Mouse (Mus musculus) midbrain, embryonic 10.5 days (tissue): Measurements from ENCODE around the gene Rbms3. TPM values are rescaled to one million over a fixed set of nuclear protein-coding genes. Genes with fewer than 3 reads are reported as not detected.

ENCODE experiments used
- DNase-seq: peaks from one replicate; pipeline ENCODE4 v3.0.0-alpha.2; 2017; ENCODE audit warnings: low spot score
- H3K27ac ChIP-seq: fragments of 300-500 bp; sonication (generic); replicated peaks from 2 replicates; pipeline ENCODE4 v1.5.1; 2016; ENCODE audit warnings: mild to moderate bottlenecking
- H3K27me3 ChIP-seq: fragments of 300-500 bp; sonication (generic); 2 replicates; pipeline ENCODE4 v1.6.1; 2016; ENCODE audit warnings: low read depth, mild to moderate bottlenecking; ENCODE audit not compliant: poor library complexity, severe bottlenecking
- H3K36me3 ChIP-seq: fragments of 300-500 bp; sonication (generic); 2 replicates; pipeline ENCODE4 v1.6.1; 2016; ENCODE audit warnings: mild to moderate bottlenecking, moderate library complexity
- H3K4me1 ChIP-seq: fragments of 300-500 bp; sonication (generic); 2 replicates; pipeline ENCODE4 v1.6.1; 2016
- H3K4me3 ChIP-seq: fragments of 300-500 bp; sonication (generic); 2 replicates; pipeline ENCODE4 v1.5.1; 2016; ENCODE audit warnings: mild to moderate bottlenecking, moderate library complexity
- H3K9me3 ChIP-seq: fragments of 300-500 bp; sonication (generic); replicated peaks from 2 replicates; pipeline ENCODE4 v1.6.1; 2016; ENCODE audit warnings: mild to moderate bottlenecking
- WGBS: fragments of 180-500 bp; shearing (Covaris S2); methylation state at CpG from one replicate; pipeline ENCODE4 v1.1.7; 2016; 5-methylcytosine and 5-hydroxymethylcytosine counted together
- polyA plus RNA-seq: library from polyadenylated mRNA; unstranded; fragments of >200 nt; fragmentation: Nextera tagmentation; extraction: Ambion mirVana; gene quantifications from 2 replicates; pipeline ENCODE4 v1.2.1, GENCODE M21; 2016

Rbms3 gene
- polyA plus RNA-seq, 1 experiment from 2014 or later, result 11.4 TPM

DNA sequence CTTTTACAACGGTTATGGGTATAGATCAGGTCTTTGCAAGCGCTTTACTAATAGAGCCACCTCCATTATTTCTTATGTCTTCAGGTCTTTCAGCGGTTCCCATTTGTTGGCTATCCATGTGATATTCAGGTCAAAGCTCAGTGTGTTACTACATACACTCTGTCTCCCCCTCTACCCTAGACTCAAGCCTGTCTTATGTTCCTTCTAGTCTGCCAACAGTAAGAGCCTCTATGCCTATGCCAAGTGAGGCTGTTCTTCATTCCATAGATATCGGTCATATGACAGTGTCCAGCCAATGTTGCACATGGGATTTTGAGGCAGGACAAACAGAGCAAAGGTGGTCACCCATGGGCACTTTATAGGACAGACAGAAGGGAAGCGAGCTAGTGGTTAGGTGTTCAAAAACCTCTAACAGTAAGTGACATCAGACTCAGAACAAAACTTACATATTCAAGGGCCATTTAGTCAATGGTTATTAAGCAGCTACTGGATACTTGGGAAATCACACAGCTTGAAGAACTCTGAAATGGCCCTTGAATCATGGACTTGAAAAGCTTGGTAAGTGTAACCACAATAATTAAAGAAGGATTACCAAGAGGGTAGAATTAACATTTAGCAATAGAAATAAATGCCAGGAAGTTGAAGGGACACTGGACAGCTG, 395.5 kb downstream of the Rbms3 start:
- Histone ChIP-seq H3K9me3 (no peaks in the 10 kb centered on the region), H3K27me3 (no peaks in the 10 kb centered on the region), H3K36me3 (no peaks in the 10 kb centered on the region), H3K4me1 (no peaks in the 10 kb centered on the region), H3K27ac (no peak overlapping the region), H3K4me3 (no peak overlapping the region)
- WGBS, result 95% methylated on average over 5 of the region's 5 CpGs
- DNase-seq, result no peak

DNA sequence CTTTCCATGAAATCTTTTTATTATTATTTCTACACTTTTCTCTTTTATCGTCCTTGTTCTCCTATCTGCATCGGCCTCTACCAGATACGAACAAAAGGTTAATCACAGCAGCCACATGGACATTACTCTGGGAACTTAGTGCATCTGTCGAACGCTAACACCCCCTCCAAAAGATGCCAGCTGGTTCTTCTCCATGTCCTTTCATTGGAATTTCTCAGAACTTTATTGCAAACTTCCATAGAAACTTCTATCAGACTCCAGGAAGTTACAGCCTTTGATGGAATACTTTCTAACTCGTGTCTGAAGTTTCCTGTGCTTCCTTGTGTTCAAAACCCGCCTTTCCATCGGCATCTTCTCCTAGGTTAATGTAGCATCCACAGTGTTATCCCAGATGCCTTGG, 407.0 kb downstream of the Rbms3 start:
- H3K27ac ChIP-seq, result no peak overlapping the region
- DNase-seq, result no peak
- H3K9me3 ChIP-seq, result no peaks in the 10 kb centered on the region
- H3K4me1 ChIP-seq, result no peaks in the 10 kb centered on the region
- no peaks in the 10 kb centered on the region for H3K36me3 ChIP-seq
- WGBS, result 92% methylated on average over 8 of the region's 8 CpGs
- no peak overlapping the region for H3K4me3 ChIP-seq
- no peaks in the 10 kb centered on the region for H3K27me3 ChIP-seq

DNA sequence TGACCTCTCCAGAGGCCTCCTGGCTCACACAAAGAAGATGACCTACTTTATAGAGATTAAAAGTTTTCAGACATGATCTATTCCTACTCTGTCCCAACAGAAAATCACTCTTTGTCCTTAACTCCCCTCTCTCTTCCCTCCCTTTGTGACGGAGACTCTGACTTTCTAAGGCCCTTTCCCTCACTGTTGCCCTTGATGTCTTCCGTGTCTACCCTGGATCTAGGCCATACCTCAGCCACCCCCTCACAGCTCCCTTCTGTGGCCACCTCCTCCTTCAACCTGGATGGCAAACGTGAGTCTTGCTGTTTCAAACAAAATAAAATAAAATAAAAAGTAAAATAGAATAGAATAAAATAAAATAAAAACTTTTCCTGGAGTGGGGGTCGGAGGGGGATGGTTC, 408.2 kb downstream of the Rbms3 start:
- no peaks in the 10 kb centered on the region for H3K36me3 ChIP-seq
- H3K4me1 ChIP-seq, result no peaks in the 10 kb centered on the region; the same call in 1 of the 2 replicates
- no peaks in the 10 kb centered on the region for H3K27me3 ChIP-seq
- no peak overlapping the region for H3K27ac ChIP-seq
- H3K4me3 ChIP-seq, result no peak overlapping the region
- 85% methylated on average over 4 of the region's 4 CpGs for WGBS
- H3K9me3 ChIP-seq, result no peaks in the 10 kb centered on the region
- no peak for DNase-seq

DNA sequence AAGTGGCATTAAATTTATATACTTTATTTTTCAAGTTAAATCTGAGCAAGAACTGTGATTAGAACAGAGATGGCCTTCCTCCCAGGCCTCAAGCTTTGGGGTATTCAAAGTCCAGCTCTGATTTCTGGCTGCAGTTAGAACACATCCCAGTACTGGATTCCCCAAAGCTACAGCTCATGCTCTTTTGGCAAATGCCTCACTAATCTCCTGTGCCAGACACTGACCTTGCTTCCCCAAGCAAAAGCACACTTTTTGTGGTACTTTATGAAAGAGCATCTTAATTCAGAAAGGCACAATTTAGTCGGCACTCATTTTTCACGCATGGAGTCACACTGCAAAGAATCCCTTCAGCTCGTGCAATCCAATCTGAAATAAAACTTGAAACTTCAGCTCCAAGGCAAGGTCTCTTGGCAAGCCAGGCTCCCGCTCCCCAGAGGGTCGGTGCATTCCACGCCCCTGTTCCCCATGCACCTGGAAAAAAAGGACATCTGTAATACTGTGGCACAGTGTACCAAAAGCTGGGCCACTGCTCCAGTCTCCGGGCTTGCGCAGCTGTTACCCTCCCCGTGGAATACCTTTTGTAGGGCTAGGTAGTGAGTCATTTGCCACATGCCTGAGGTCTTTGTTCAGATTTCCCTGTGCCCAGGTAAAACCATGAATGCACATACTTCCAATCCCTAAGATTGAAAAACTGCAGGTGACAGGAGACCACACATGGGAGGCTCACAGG, 413.5 kb downstream of the Rbms3 start:
- no peak overlapping the region for H3K27ac ChIP-seq
- H3K4me3 ChIP-seq, result no peak overlapping the region
- H3K9me3 ChIP-seq, result no peaks in the 10 kb centered on the region
- H3K27me3 ChIP-seq, result no peaks in the 10 kb centered on the region
- DNase-seq, result no peak
- H3K36me3 ChIP-seq, result no peaks in the 10 kb centered on the region
- H3K4me1 ChIP-seq, result peaks cover 3% of the 10 kb centered on the region; the same call in 1 of the 2 replicates
- WGBS, result 81% methylated on average over 9 of the region's 9 CpGs

DNA sequence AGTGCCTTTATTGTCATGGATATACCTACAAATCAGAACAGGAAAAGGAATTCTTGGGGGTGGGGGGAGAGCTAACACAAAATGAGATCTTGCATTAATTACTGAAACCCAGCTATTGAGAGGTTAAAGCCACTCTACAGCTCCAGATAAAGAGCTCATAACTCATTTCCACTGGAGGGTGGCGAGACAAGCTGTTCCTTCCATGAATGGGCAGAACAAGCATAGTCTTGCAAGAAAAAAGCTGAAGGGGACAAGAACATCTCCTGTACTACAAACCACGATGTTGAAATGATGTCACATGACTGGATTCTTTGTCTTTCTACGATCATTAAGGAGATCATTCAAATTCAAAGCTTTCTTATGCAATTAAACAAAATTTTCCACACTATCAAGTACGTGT, 417.7 kb downstream of the Rbms3 start:
- 82% methylated on average over 4 of the region's 4 CpGs for WGBS
- Histone ChIP-seq H3K4me3 (no peak overlapping the region), H3K27me3 (no peaks in the 10 kb centered on the region), H3K36me3 (no peaks in the 10 kb centered on the region), H3K9me3 (no peaks in the 10 kb centered on the region), H3K27ac (no peak overlapping the region), H3K4me1 (peaks cover 3% of the 10 kb centered on the region; the same call in 1 of the 2 replicates)
- no peak for DNase-seq

DNA sequence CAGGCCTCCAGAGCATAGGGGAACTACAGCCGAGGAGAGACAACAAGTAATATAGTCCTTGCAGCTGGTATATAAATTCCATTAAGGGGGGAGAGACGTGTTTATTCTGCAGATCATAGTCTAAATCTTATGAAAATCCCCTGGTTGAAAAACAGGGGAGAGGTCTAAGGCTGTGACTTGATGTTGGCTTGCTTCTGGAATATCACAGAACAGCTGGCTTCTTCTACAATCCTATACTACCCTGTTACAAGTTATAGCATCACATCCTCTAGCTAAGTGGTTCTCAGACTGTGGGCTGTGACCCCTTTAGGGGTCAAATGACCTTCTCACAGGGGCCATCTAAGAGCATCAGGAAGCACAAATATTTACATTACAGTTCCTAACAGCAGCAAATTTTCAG, 419.4 kb downstream of the Rbms3 start:
- Histone ChIP-seq H3K4me3 (no peak overlapping the region), H3K4me1 (no peaks in the 10 kb centered on the region), H3K36me3 (no peaks in the 10 kb centered on the region), H3K27me3 (no peaks in the 10 kb centered on the region), H3K27ac (no peak overlapping the region), H3K9me3 (no peaks in the 10 kb centered on the region)
- DNase-seq, result no peak
- 74% methylated on average over 2 of the region's 2 CpGs for WGBS

DNA sequence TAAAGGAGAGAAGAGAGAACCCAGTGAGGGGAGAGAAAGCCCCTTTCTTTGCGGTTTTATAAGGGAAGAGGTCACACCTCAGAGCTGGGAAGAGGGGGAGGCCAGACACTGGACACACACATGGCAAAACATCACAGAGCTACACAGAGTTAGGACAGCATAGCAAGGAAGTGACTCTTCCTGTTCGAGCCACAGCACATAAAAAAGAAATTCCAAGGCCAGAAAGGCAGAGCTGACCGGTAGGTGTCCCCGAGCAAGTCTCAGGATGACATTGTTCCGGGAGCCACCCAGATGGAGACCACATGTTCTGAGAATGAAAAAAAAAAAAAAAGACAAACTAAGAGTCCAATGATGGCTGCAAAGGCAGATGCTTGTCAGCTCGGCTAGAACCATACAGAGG, 424.3 kb downstream of the Rbms3 start:
- no peak for DNase-seq
- H3K27ac ChIP-seq, result no peak overlapping the region
- no peaks in the 10 kb centered on the region for H3K27me3 ChIP-seq
- 74% methylated on average over 6 of the region's 6 CpGs for WGBS
- no peaks in the 10 kb centered on the region for H3K4me1 ChIP-seq
- H3K9me3 ChIP-seq, result no peaks in the 10 kb centered on the region
- no peak overlapping the region for H3K4me3 ChIP-seq
- no peaks in the 10 kb centered on the region for H3K36me3 ChIP-seq

DNA sequence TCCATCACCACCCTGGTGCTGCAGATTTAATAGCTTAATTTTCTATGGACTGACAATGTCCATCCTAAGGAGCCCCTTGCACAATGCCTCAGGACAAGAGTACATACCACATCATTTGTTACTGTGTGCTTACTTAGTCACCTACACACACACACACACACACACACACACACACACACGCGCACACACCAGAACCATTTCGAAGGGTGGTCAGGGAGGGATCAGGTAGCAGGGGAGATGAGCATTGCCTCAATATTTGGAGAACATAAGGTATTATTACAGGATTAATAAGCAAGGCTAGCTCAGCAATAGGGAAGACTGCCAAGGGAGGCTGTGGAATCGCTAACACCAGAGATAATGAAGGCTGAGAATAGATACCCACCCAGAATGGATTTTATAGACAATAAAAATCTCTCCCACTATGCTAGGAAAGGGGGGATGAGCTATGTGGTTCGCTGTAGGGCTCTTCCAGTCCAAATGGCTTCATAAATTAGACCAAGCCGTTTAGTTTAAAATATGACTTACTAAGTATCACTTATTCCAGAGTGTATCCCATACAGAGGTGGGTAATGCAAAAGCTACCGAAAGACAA, 429.6 kb downstream of the Rbms3 start:
- Histone ChIP-seq H3K27me3 (no peaks in the 10 kb centered on the region), H3K4me1 (no peaks in the 10 kb centered on the region), H3K27ac (no peak overlapping the region), H3K4me3 (no peak overlapping the region), H3K36me3 (no peaks in the 10 kb centered on the region), H3K9me3 (no peaks in the 10 kb centered on the region)
- no peak for DNase-seq
- WGBS, result 92% methylated on average over 7 of the region's 7 CpGs

DNA sequence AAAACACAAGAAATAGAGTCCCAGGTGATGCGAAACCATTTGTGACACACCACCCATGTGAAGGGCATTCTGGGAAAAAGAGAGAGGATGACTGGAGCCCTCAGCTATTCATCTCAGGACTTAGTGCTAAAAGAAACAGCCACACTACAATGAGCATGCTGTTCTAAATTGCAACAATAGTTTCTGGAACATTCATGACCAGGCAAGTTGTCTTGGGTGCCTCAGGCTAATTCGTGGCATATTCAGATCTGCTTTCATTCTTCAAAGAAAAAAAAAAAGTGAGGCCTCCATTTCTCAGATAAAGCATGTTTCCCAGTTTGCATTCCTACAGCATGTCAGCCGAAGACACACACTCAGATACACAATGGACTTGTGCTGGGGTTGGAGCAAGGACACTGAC, 432.2 kb downstream of the Rbms3 start:
- H3K27ac ChIP-seq, result no peak overlapping the region
- WGBS, result 87% methylated on average over 3 of the region's 3 CpGs
- no peaks in the 10 kb centered on the region for H3K36me3 ChIP-seq
- no peak for DNase-seq
- no peaks in the 10 kb centered on the region for H3K27me3 ChIP-seq
- H3K4me1 ChIP-seq, result 0 out of 2 replicates have a peak, but pooled peaks cover under 1% of the 10 kb centered on the region
- H3K4me3 ChIP-seq, result no peak overlapping the region
- no peaks in the 10 kb centered on the region for H3K9me3 ChIP-seq

DNA sequence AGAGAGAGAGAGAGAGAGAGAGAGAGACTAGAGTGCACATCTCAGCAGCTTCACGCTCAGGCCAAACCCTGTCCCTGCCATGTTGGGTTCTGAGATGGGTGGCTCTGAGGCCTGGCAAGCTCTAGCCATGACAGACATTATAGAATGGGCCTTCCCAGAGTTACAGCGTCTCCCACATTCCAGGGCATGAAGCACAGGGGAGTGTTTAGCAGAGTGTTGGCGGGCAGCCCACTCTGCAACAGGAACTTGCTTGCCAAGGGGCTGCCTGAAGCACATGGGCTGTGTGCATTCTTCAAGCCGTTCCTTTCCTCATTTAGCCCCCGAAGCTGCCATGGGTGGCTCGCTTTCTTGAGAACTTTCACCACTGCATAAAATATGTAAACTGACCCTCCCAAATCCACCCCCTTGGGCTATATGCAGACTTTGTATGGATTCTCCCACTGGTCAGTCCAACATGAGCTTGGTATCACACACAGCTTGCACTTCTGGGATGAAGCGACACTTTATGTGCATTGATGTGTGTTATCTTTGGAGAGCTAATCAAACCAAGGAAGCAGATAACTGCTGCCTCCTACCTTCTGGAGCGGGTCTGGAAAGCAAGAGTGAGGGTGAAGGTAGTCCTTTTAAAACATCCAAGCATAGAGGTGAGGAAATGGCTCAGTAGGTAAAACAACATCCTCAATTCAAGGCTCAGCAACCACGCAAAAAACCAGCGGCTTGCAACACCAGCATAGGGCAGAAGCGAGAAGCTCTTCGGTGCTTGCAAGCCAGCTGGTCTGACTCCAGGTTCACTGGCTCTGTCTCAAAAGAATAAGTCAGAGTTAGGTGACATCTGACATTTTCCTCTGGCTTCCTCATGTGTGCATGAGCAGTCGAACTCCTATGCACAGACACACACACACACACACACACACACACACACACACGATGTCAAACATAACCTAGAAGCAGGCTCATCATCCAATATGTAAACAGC, 436.9 kb downstream of the Rbms3 start:
- Histone ChIP-seq H3K4me1 (0 out of 2 replicates have a peak, but pooled peaks cover 3% of the 10 kb centered on the region), H3K27me3 (no peaks in the 10 kb centered on the region), H3K4me3 (no peak overlapping the region), H3K36me3 (no peaks in the 10 kb centered on the region), H3K27ac (no peak overlapping the region; the same call in 1 of the 2 replicates), H3K9me3 (no peaks in the 10 kb centered on the region; the same call in 1 of the 2 replicates)
- DNase-seq, result no peak
- WGBS, result 85% methylated on average over 14 of the region's 14 CpGs

DNA sequence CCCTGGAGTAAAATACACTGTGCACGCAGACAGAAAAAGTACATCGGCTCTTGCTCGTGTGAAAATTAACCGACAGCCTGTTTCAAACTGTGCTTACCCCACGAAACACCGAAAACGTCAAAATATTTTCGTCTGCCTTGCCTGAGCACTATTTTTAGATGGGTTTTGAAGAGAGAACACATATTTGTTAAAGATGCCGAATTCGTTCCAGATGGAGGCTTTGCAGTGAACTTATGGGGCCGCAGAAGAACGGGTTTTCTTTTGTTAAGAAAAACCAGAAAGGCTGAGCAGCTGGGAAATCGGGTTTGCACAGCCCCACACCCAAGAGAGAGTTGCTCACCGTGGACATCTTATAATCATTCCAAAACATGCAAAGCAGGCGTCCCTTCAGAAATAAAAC, 437.6 kb downstream of the Rbms3 start:
- H3K4me1 ChIP-seq, result 0 out of 2 replicates have a peak, but pooled peaks cover 3% of the 10 kb centered on the region
- no peak overlapping the region; the same call in 1 of the 2 replicates for H3K27ac ChIP-seq
- no peak overlapping the region for H3K4me3 ChIP-seq
- H3K27me3 ChIP-seq, result no peaks in the 10 kb centered on the region
- 82% methylated on average over 15 of the region's 15 CpGs for WGBS
- DNase-seq, result no peak
- H3K36me3 ChIP-seq, result no peaks in the 10 kb centered on the region
- H3K9me3 ChIP-seq, result no peaks in the 10 kb centered on the region; the same call in 1 of the 2 replicates

DNA sequence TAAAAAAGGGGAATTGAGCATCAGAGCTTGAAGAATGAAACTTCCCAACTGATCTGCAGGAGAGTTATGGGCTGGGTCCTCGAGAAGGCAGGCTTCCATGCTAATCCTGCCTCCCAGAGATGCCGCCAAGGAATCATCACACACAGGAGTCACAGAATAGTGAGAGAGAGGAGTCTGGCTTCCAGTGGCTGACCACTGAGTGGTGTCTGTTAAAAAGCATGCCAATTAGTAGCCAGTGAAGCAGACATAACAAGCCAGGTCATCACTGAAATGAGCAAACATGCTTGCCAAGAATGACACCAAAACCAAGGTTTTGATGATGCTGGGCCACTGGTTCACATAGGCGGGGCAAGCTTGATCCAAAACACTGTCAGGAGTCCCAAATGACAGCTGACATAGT, 441.3 kb downstream of the Rbms3 start:
- Histone ChIP-seq H3K27ac (no peak overlapping the region), H3K36me3 (no peaks in the 10 kb centered on the region), H3K4me3 (no peak overlapping the region), H3K4me1 (peaks cover 14% of the 10 kb centered on the region), H3K9me3 (no peaks in the 10 kb centered on the region; the same call in 1 of the 2 replicates), H3K27me3 (no peaks in the 10 kb centered on the region)
- no peak for DNase-seq
- WGBS, result 66% methylated on average over 3 of the region's 3 CpGs
